1 mouse cellular context compared by ENCODE assay signal in the genomic region with DNA sequence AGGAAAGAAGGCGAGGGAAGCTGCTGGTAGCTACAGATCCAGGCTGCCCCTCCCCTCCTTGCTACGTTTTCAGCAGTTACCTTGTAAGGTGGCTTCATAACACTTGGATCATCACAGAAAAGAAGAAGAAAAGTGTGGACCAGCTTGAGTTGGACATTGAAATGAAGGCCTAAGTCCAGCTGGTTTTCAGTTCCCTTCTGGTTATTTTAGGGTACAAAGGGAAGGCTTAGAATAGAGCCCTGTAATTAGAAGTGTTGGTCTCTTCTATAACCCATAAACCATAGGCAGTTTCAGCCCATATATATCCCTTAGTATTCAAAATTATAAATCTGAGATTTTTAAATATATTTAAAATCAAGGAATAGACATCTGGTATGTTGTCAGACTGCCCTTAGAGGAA.
TF ChIP-seq lines count a peak whose summit lies in the region.

No protein-coding gene starts in this region.

TF ChIP-seq in CH12.LX, 34 proteins besides CTCF, POLR2A, EP300 and RAD21 (continued from another document):
- peak; percentile 59; the same call in 1 of the 2 replicates for TF ChIP-seq IRF4 (IDR thresholded peaks at IDR 0.05; ENCODE audit: low read depth, low read length)
